8 mouse cellular contexts compared by ENCODE assay signal in the genomic region with DNA sequence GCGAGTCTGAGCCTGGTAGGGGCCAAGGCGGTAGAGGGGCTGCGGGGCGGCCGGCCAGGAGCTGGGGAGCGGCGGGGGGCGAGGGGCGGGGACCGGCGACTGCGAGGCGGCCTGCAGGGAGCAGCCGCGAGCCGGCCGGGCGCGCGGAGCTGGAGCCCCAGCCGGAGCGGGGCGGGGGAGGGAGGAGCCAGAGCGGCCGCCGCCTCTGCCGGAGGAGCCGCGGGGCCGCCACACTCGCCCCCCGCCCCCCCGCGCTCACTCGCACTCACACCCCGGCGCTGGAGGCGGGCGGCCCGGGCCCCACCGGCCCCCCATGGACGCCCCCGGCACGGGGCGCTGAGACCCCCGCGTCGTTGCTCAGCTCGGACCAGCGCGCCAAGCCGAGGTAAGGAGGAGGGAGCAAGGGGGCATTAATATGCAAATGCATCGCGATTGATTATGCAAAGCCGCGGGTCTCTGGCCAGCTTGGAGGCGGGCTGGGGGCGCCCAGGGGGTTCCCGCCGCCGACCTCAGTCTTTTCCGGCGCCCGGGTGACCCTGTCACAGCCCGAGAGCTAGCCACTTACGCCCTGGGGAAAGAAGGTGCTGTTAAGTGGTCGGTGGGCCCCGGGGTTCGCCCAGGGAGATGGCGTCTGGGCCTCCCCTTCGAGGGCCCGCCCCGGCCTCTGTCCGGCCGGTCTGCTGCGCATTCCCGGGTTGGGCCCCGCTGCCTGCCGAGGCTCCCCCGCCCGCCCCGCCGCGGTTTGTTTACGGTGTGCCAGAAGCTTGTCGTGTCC. TPM values are rescaled to one million over a fixed set of nuclear protein-coding genes. Genes with fewer than 3 reads are reported as not detected.
DNase-seq lines count a peak whose midpoint lies in the region; ATAC-seq and TF ChIP-seq lines count a peak whose summit lies in the region.

No protein-coding gene starts in this region.

- peaks cover 15 to 20% of the 10 kb centered on the region in 2 experiments for H3K4me1 ChIP-seq in CH12.LX (ENCODE audit: control insufficient read depth in 1 of 2, insufficient read depth in 2 of 2)
- H3K4me1 ChIP-seq in embryonic facial prominence, embryonic 15.5 days, result peaks cover 60% of the 10 kb centered on the region
- H3K4me1 ChIP-seq in heart, postnatal 0 days (ENCODE audit: control insufficient read depth, insufficient read depth), result peaks cover 46% of the 10 kb centered on the region
- peaks cover 51% of the 10 kb centered on the region for H3K4me1 ChIP-seq in lung, embryonic 16.5 days (replicated peaks; ENCODE audit: control insufficient read depth, insufficient read depth, low read length)
- peaks cover 46% of the 10 kb centered on the region for H3K4me1 ChIP-seq in olfactory bulb, adult 2 months (ENCODE audit: control insufficient read depth, insufficient read depth, low read length)

- DNase-seq in CH12.LX (ENCODE audit: extremely low read depth), result peak; percentile 52
- DNase-seq in adrenal gland, postnatal 36 days, result peak; percentile 89 to 95
- peak; percentile 85 for DNase-seq in heart, postnatal 0 days (ENCODE audit: low spot score)
- peak; percentile 92 for DNase-seq in kidney, postnatal 14 days
- DNase-seq in urinary bladder, postnatal 14 days (ENCODE audit: low spot score), result peak; percentile 83

- peak overlapping the region; percentile 88 for H3K9ac ChIP-seq in CH12.LX (ENCODE audit: insufficient read depth, low read depth)
- H3K9ac ChIP-seq in embryonic facial prominence, embryonic 15.5 days, result peak overlapping the region; percentile 88
- peak overlapping the region; percentile 99 for H3K9ac ChIP-seq in heart, postnatal 0 days (replicated peaks; ENCODE audit: low read depth, low read length)
- peak overlapping the region; percentile 95 for H3K9ac ChIP-seq in lung, embryonic 16.5 days (ENCODE audit: low read length)

- TF ChIP-seq RAD21 in CH12.LX (IDR thresholded peaks at IDR 0.05; ENCODE audit: low read depth, low read length), result peak; percentile 22

- no peak for TF ChIP-seq EP300 in CH12.LX (IDR thresholded peaks at IDR 0.05; ENCODE audit: low read length)
- no peak for TF ChIP-seq EP300 in heart, postnatal 0 days (IDR thresholded peaks at IDR 0.05; ENCODE audit: low read depth)

- peak; percentile 83 for ATAC-seq in embryonic facial prominence, embryonic 15.5 days (ENCODE audit: insufficient number of reproducible peaks, low FRiP score, low TSS enrichment, low read depth)
- peak; percentile 73 for ATAC-seq in heart, postnatal 0 days (ENCODE audit: insufficient read depth, low read depth)
- ATAC-seq in lung, embryonic 16.5 days (ENCODE audit: low read depth), result peak; percentile 79

- H3K4me3 ChIP-seq in CH12.LX (replicated peaks in 1 of 3; ENCODE audit: low read depth in 2 of 3, low read length in 2 of 3, poor library complexity in 1 of 3), result peak overlapping the region; percentile 62 to 81 (median 66)
- H3K4me3 ChIP-seq in embryonic facial prominence, embryonic 15.5 days (replicated peaks), result peak overlapping the region; percentile 69
- peak overlapping the region; percentile 96 for H3K4me3 ChIP-seq in heart, postnatal 0 days (ENCODE audit: low read depth, low read length)
- peak overlapping the region; percentile 85 for H3K4me3 ChIP-seq in lung, embryonic 16.5 days (ENCODE audit: low read length)
- peak overlapping the region; percentile 79 for H3K4me3 ChIP-seq in olfactory bulb, adult 2 months (ENCODE audit: insufficient read depth, low read depth, low read length)

- H3K4me2 ChIP-seq in CH12.LX (ENCODE audit: insufficient read depth, low read depth, poor library complexity, severe bottlenecking), result peak overlapping the region; percentile 99
- peak overlapping the region; percentile 87 for H3K4me2 ChIP-seq in embryonic facial prominence, embryonic 15.5 days (replicated peaks)
- H3K4me2 ChIP-seq in heart, postnatal 0 days (ENCODE audit: low read depth, low read length), result peak overlapping the region; percentile 80
- peak overlapping the region; percentile 83 for H3K4me2 ChIP-seq in lung, embryonic 16.5 days (ENCODE audit: low read depth, low read length)

- in situ Hi-C loops in CH12.LX (cut with MboI; ENCODE audit: low pct_ligation_motif_present, low pct_unique_long_range_greater_than_20kb, low sequenced_read_pairs), result no loop called here

- no peaks in the 10 kb centered on the region for H3K79me2 ChIP-seq in CH12.LX (replicated peaks; ENCODE audit: control insufficient read depth, extremely low read depth, insufficient read depth, poor library complexity, severe bottlenecking)

- WGBS in embryonic facial prominence, embryonic 15.5 days, result under 1% methylated on average over 72 of the region's 86 CpGs
- WGBS in heart, postnatal 0 days, result under 1% methylated on average over 51 of the region's 86 CpGs
- 0% methylated on average over 54 of the region's 86 CpGs for WGBS in lung, embryonic 16.5 days
- 2% methylated on average over 67 of the region's 86 CpGs for WGBS in olfactory bulb, adult 2 months

- no peak for TF ChIP-seq POLR2A in CH12.LX (IDR thresholded peaks at IDR 0.05; ENCODE audit: low read depth, low read length)
- 0 out of 2 replicates have a peak, but pooled peaks have one; percentile 21 for TF ChIP-seq POLR2A in olfactory bulb, adult 2 months (IDR thresholded peaks at IDR 0.05; ENCODE audit: insufficient read depth, low read depth, low read length)

- no peak overlapping the region for H3K27ac ChIP-seq in CH12.LX (ENCODE audit: insufficient read depth, low read depth)
- peak overlapping the region; percentile 93 for H3K27ac ChIP-seq in embryonic facial prominence, embryonic 15.5 days (replicated peaks)
- H3K27ac ChIP-seq in heart, postnatal 0 days (ENCODE audit: low read depth), result peak overlapping the region; percentile 99
- H3K27ac ChIP-seq in lung, embryonic 16.5 days (ENCODE audit: low read length), result peak overlapping the region; percentile 97
- H3K27ac ChIP-seq in olfactory bulb, adult 2 months (ENCODE audit: insufficient read depth, low read depth, low read length), result peak overlapping the region; percentile 95

- H3K27me3 ChIP-seq in CH12.LX (replicated peaks), result peaks cover 72% of the 10 kb centered on the region
- H3K27me3 ChIP-seq in embryonic facial prominence, embryonic 15.5 days, result no peaks in the 10 kb centered on the region
- no peaks in the 10 kb centered on the region for H3K27me3 ChIP-seq in heart, postnatal 0 days (ENCODE audit: control insufficient read depth, insufficient read depth, low read length)
- H3K27me3 ChIP-seq in lung, embryonic 16.5 days (ENCODE audit: control insufficient read depth, insufficient read depth, low read depth, low read length), result no peaks in the 10 kb centered on the region

- TF ChIP-seq CTCF in CH12.LX (conservative IDR thresholded peaks at IDR 0.05 in 1 of 2, IDR thresholded peaks at IDR 0.05 in 1 of 2; ENCODE audit: low read depth in 2 of 2, low read length in 2 of 2), result peak in 1 of 2 experiments; percentile 57; a peak in 2 of 4 replicates
- no peak; the same call in 1 of the 2 replicates for TF ChIP-seq CTCF in heart, postnatal 0 days (IDR thresholded peaks at IDR 0.05; ENCODE audit: low read depth)
- no peak for TF ChIP-seq CTCF in olfactory bulb, adult 2 months (IDR thresholded peaks at IDR 0.05; ENCODE audit: insufficient read depth, low read depth, low read length)

- no peaks in the 10 kb centered on the region for H3K9me3 ChIP-seq in CH12.LX (replicated peaks; ENCODE audit: low read length)
- no peaks in the 10 kb centered on the region for H3K9me3 ChIP-seq in embryonic facial prominence, embryonic 15.5 days (replicated peaks)
- H3K9me3 ChIP-seq in heart, postnatal 0 days (replicated peaks; ENCODE audit: control insufficient read depth, low read length), result no peaks in the 10 kb centered on the region
- H3K9me3 ChIP-seq in lung, embryonic 16.5 days (ENCODE audit: control insufficient read depth, low read length), result no peaks in the 10 kb centered on the region

- dilution Hi-C loops in CH12.LX (cut with MboI; ENCODE audit: extremely low pct_ligation_motif_present, extremely low pct_unique_long_range_greater_than_20kb, low sequenced_read_pairs), result no loop called here

- H3K36me3 ChIP-seq in CH12.LX (replicated peaks in 1 of 2; ENCODE audit: control insufficient read depth in 1 of 2, insufficient read depth in 1 of 2, low read length in 1 of 2), result no peaks in the 10 kb centered on the region
- H3K36me3 ChIP-seq in embryonic facial prominence, embryonic 15.5 days, result no peaks in the 10 kb centered on the region
- no peaks in the 10 kb centered on the region for H3K36me3 ChIP-seq in heart, postnatal 0 days (replicated peaks; ENCODE audit: control insufficient read depth, insufficient read depth, low read length)
- no peaks in the 10 kb centered on the region for H3K36me3 ChIP-seq in lung, embryonic 16.5 days (ENCODE audit: control insufficient read depth, insufficient read depth, low read length)

RNA-seq across cellular contexts. Expression of gene Thra, which starts 1.4 kb away (rescaled TPM):
- total RNA-seq in CH12.LX (2012; rRNA removed), result 2.5 and 3.9 TPM in 2 replicates
- 0.81 and 1.1 TPM in 2 replicates for total RNA-seq in CH12.LX (2014; rRNA removed)
- 3.8 and 4.3 TPM in 2 replicates for polyA plus RNA-seq in CH12.LX (2012; ENCODE audit: insufficient read length, low read depth)
- 10 to 100 TPM; 69.2 to 91.7 TPM for total RNA-seq in adrenal gland, postnatal 36 days (2021)
- polyA plus RNA-seq in embryonic facial prominence, embryonic 15.5 days (2015; fragmentation: Nextera tagmentation; extraction: Ambion mirVana), result 51.0 and 51.2 TPM in 2 replicates
- 188 and 234 TPM in 2 replicates for total RNA-seq in heart, postnatal 0 days (2014; rRNA removed; ENCODE audit: low replicate concordance)
- polyA plus RNA-seq in heart, postnatal 0 days (2015; fragmentation: Nextera tagmentation; extraction: Ambion mirVana), result 40.8 and 44.0 TPM in 2 replicates
- 36.3 and 36.4 TPM in 2 replicates for polyA plus RNA-seq in lung, embryonic 16.5 days (2015; fragmentation: Nextera tagmentation; extraction: Ambion mirVana)
- 251 and 495 TPM in 2 replicates for polyA plus RNA-seq in olfactory bulb, adult 2 months (2012; ENCODE audit: insufficient read depth, insufficient read length, low replicate concordance, missing spikeins)

RNA-seq across cellular contexts. Expression of gene Med24, which starts 12.6 kb away (rescaled TPM):
- 47.7 and 48.6 TPM in 2 replicates for total RNA-seq in CH12.LX (2012; rRNA removed)
- 26.5 and 30.9 TPM in 2 replicates for total RNA-seq in CH12.LX (2014; rRNA removed)
- polyA plus RNA-seq in CH12.LX (2012; ENCODE audit: insufficient read length, low read depth), result 64.2 and 78.8 TPM in 2 replicates
- 10 to 100 TPM; 46.9 to 52.0 TPM for total RNA-seq in adrenal gland, postnatal 36 days (2021)
- polyA plus RNA-seq in embryonic facial prominence, embryonic 15.5 days (2015; fragmentation: Nextera tagmentation; extraction: Ambion mirVana), result 52.3 and 53.3 TPM in 2 replicates
- total RNA-seq in heart, postnatal 0 days (2014; rRNA removed; ENCODE audit: low replicate concordance), result 39.9 and 48.0 TPM in 2 replicates
- 21.9 and 23.3 TPM in 2 replicates for polyA plus RNA-seq in heart, postnatal 0 days (2015; fragmentation: Nextera tagmentation; extraction: Ambion mirVana)
- 56.6 and 57.8 TPM in 2 replicates for polyA plus RNA-seq in lung, embryonic 16.5 days (2015; fragmentation: Nextera tagmentation; extraction: Ambion mirVana)
- polyA plus RNA-seq in olfactory bulb, adult 2 months (2012; ENCODE audit: insufficient read depth, insufficient read length, low replicate concordance, missing spikeins), result not detected in 2 replicates

RNA-seq across cellular contexts. Expression of gene Nr1d1, which starts 33.3 kb away (rescaled TPM):
- 0.21 and 0.25 TPM in 2 replicates for total RNA-seq in CH12.LX (2012; rRNA removed)
- 0.17 and 0.39 TPM in 2 replicates for total RNA-seq in CH12.LX (2014; rRNA removed)
- 0.95 and 1.4 TPM in 2 replicates for polyA plus RNA-seq in CH12.LX (2012; ENCODE audit: insufficient read length, low read depth)
- 100 to 1,000 TPM; 116 to 171 TPM for total RNA-seq in adrenal gland, postnatal 36 days (2021)
- 1.7 and 1.8 TPM in 2 replicates for polyA plus RNA-seq in embryonic facial prominence, embryonic 15.5 days (2015; fragmentation: Nextera tagmentation; extraction: Ambion mirVana)
- total RNA-seq in heart, postnatal 0 days (2014; rRNA removed; ENCODE audit: low replicate concordance), result 21.0 and 24.3 TPM in 2 replicates
- polyA plus RNA-seq in heart, postnatal 0 days (2015; fragmentation: Nextera tagmentation; extraction: Ambion mirVana), result 10.2 and 10.7 TPM in 2 replicates
- 1.4 and 1.6 TPM in 2 replicates for polyA plus RNA-seq in lung, embryonic 16.5 days (2015; fragmentation: Nextera tagmentation; extraction: Ambion mirVana)
- not detected in 2 replicates for polyA plus RNA-seq in olfactory bulb, adult 2 months (2012; ENCODE audit: insufficient read depth, insufficient read length, low replicate concordance, missing spikeins)

RNA-seq across cellular contexts. Expression of gene Csf3, which starts 40.7 kb away (rescaled TPM):
- total RNA-seq in CH12.LX (2012; rRNA removed) (not detected in 2 replicates), CH12.LX (2014; rRNA removed) (not detected in 2 replicates)
- polyA plus RNA-seq in CH12.LX (2012; ENCODE audit: insufficient read length, low read depth), result 0.21 and 0.29 TPM in 2 replicates
- total RNA-seq in adrenal gland, postnatal 36 days (2021), result not detected
- polyA plus RNA-seq in embryonic facial prominence, embryonic 15.5 days (2015; fragmentation: Nextera tagmentation; extraction: Ambion mirVana), result 0.12 and 0.31 TPM in 2 replicates
- total RNA-seq in heart, postnatal 0 days (2014; rRNA removed; ENCODE audit: low replicate concordance), result 0.23 TPM in 1 of 2 replicates, not detected in the other
- not detected in 2 replicates for polyA plus RNA-seq in heart, postnatal 0 days (2015; fragmentation: Nextera tagmentation; extraction: Ambion mirVana)
- not detected in 2 replicates for polyA plus RNA-seq in lung, embryonic 16.5 days (2015; fragmentation: Nextera tagmentation; extraction: Ambion mirVana)
- polyA plus RNA-seq in olfactory bulb, adult 2 months (2012; ENCODE audit: insufficient read depth, insufficient read length, low replicate concordance, missing spikeins), result not detected in 2 replicates

RNA-seq across cellular contexts. Expression of gene Msl1, which starts 53.5 kb away (rescaled TPM):
- total RNA-seq in CH12.LX (2012; rRNA removed) (27.3 and 30.7 TPM in 2 replicates), CH12.LX (2014; rRNA removed) (25.9 and 26.4 TPM in 2 replicates)
- polyA plus RNA-seq in CH12.LX (2012; ENCODE audit: insufficient read length, low read depth), result 57.1 and 58.1 TPM in 2 replicates
- 100 to 1,000 TPM in 1 of 2 experiments, 10 to 100 TPM in 1; 94.2 to 106 TPM for total RNA-seq in adrenal gland, postnatal 36 days (2021)
- 28.7 and 30.4 TPM in 2 replicates for polyA plus RNA-seq in embryonic facial prominence, embryonic 15.5 days (2015; fragmentation: Nextera tagmentation; extraction: Ambion mirVana)
- 47.4 and 54.6 TPM in 2 replicates for total RNA-seq in heart, postnatal 0 days (2014; rRNA removed; ENCODE audit: low replicate concordance)
- polyA plus RNA-seq in heart, postnatal 0 days (2015; fragmentation: Nextera tagmentation; extraction: Ambion mirVana), result 11.3 and 12.6 TPM in 2 replicates
- 19.4 and 20.3 TPM in 2 replicates for polyA plus RNA-seq in lung, embryonic 16.5 days (2015; fragmentation: Nextera tagmentation; extraction: Ambion mirVana)
- polyA plus RNA-seq in olfactory bulb, adult 2 months (2012; ENCODE audit: insufficient read depth, insufficient read length, low replicate concordance, missing spikeins), result 206 and 252 TPM in 2 replicates
